8 mouse cellular contexts compared by ENCODE assay signal in the genomic region with DNA sequence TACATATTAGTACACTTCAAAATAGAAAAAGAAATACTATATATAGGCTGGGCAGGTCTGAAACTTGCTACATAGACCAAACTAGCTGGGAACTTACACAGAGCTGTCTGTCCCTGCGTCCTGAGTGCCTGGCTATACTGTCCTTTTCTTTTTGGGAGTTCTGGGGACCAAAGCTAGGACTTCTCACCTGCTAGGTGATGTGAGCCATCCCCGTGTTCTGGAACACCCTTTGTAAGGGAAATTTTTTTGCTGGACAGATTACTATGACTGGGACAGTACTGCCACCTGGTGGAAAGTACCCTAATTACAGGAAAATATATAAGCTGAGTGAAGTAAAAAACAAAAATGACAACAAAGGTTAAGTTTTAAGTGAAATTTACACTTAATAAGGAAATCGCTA. TPM values are rescaled to one million over a fixed set of nuclear protein-coding genes. Genes with fewer than 3 reads are reported as not detected.
DNase-seq lines count a peak whose midpoint lies in the region; ATAC-seq lines count a peak whose summit lies in the region.

No protein-coding gene starts in this region.

- no peak overlapping the region for H3K9ac ChIP-seq in forebrain, embryonic 11.5 days (ENCODE audit: low read length)
- H3K9ac ChIP-seq in forebrain, embryonic 15.5 days (replicated peaks): no peak overlapping the region
- no peak overlapping the region for H3K9ac ChIP-seq in midbrain, embryonic 14.5 days (replicated peaks; ENCODE audit: low read length)
- H3K9ac ChIP-seq in midbrain, embryonic 16.5 days (ENCODE audit: low read depth, low read length): no peak overlapping the region
- no peak overlapping the region for H3K9ac ChIP-seq in stomach, embryonic 16.5 days (ENCODE audit: low read length)

- H3K36me3 ChIP-seq in forebrain, embryonic 11.5 days (ENCODE audit: control insufficient read depth, insufficient read depth, low read length): no peaks in the 10 kb centered on the region
- H3K36me3 ChIP-seq in forebrain, embryonic 15.5 days: no peaks in the 10 kb centered on the region
- no peaks in the 10 kb centered on the region for H3K36me3 ChIP-seq in midbrain, embryonic 14.5 days (ENCODE audit: control insufficient read depth, insufficient read depth, low read length)
- no peaks in the 10 kb centered on the region for H3K36me3 ChIP-seq in midbrain, embryonic 16.5 days (ENCODE audit: control insufficient read depth, insufficient read depth, low read length)
- no peaks in the 10 kb centered on the region for H3K36me3 ChIP-seq in stomach, embryonic 16.5 days (ENCODE audit: control insufficient read depth, insufficient read depth, low read length)

- 31% methylated on average over 3 of the region's 3 CpGs for WGBS in forebrain, embryonic 11.5 days
- WGBS in forebrain, embryonic 15.5 days: 30% methylated on average over 3 of the region's 3 CpGs
- 32% methylated on average over 3 of the region's 3 CpGs for WGBS in midbrain, embryonic 14.5 days
- 32% methylated on average over 3 of the region's 3 CpGs for WGBS in midbrain, embryonic 16.5 days
- 41% methylated on average over 3 of the region's 3 CpGs for WGBS in stomach, embryonic 16.5 days

- 0 out of 2 replicates have a peak, but pooled peaks have one; percentile 29 for ATAC-seq in forebrain, embryonic 11.5 days (replicated peaks; ENCODE audit: low FRiP score)
- ATAC-seq in forebrain, embryonic 15.5 days (replicated peaks): no peak
- ATAC-seq in midbrain, embryonic 14.5 days (ENCODE audit: low FRiP score, low TSS enrichment): no peak
- ATAC-seq in midbrain, embryonic 16.5 days: no peak
- ATAC-seq in stomach, embryonic 16.5 days (ENCODE audit: insufficient read depth, low FRiP score): no peak
- no peak for ATAC-seq in erythroblast, adult 5-6 weeks (replicated peaks; ENCODE audit: low FRiP score, poor library complexity, severe bottlenecking)

- no peak for DNase-seq in forebrain, embryonic 11.5 days (ENCODE audit: low spot score)
- DNase-seq in midbrain, embryonic 14.5 days: peak; percentile 51
- DNase-seq in brain, adult 2 months (ENCODE audit: low read depth, low spot score): peak; percentile 47
- DNase-seq in induced T-regulatory cell, adult 2 months (ENCODE audit: low read depth): peak; percentile 77

- H3K9me3 ChIP-seq in forebrain, embryonic 11.5 days (ENCODE audit: control insufficient read depth, low read length): no peaks in the 10 kb centered on the region
- H3K9me3 ChIP-seq in forebrain, embryonic 15.5 days: no peaks in the 10 kb centered on the region
- no peaks in the 10 kb centered on the region for H3K9me3 ChIP-seq in midbrain, embryonic 14.5 days (ENCODE audit: control insufficient read depth, low read length)
- no peaks in the 10 kb centered on the region for H3K9me3 ChIP-seq in midbrain, embryonic 16.5 days (replicated peaks; ENCODE audit: control insufficient read depth, low read length, poor library complexity, severe bottlenecking)
- no peaks in the 10 kb centered on the region for H3K9me3 ChIP-seq in stomach, embryonic 16.5 days (replicated peaks; ENCODE audit: control insufficient read depth, low read length)

- H3K4me3 ChIP-seq in forebrain, embryonic 11.5 days (ENCODE audit: low read depth, low read length): no peak overlapping the region
- no peak overlapping the region for H3K4me3 ChIP-seq in forebrain, embryonic 15.5 days
- no peak overlapping the region for H3K4me3 ChIP-seq in midbrain, embryonic 14.5 days (replicated peaks; ENCODE audit: low read depth, low read length)
- no peak overlapping the region for H3K4me3 ChIP-seq in midbrain, embryonic 16.5 days (ENCODE audit: low read depth, low read length)
- H3K4me3 ChIP-seq in stomach, embryonic 16.5 days (replicated peaks; ENCODE audit: low read length): no peak overlapping the region

- H3K4me2 ChIP-seq in forebrain, embryonic 11.5 days (ENCODE audit: low read depth, low read length, severe bottlenecking): no peak overlapping the region
- no peak overlapping the region for H3K4me2 ChIP-seq in forebrain, embryonic 15.5 days (replicated peaks)
- H3K4me2 ChIP-seq in midbrain, embryonic 14.5 days (ENCODE audit: low read length): no peak overlapping the region
- no peak overlapping the region for H3K4me2 ChIP-seq in midbrain, embryonic 16.5 days (ENCODE audit: low read length)
- no peak overlapping the region for H3K4me2 ChIP-seq in stomach, embryonic 16.5 days (ENCODE audit: low read depth, low read length)

- no peak overlapping the region for H3K27ac ChIP-seq in forebrain, embryonic 11.5 days (ENCODE audit: low read depth, low read length)
- no peak overlapping the region for H3K27ac ChIP-seq in forebrain, embryonic 15.5 days (replicated peaks)
- no peak overlapping the region for H3K27ac ChIP-seq in midbrain, embryonic 14.5 days (replicated peaks; ENCODE audit: low read depth, low read length)
- no peak overlapping the region for H3K27ac ChIP-seq in midbrain, embryonic 16.5 days (ENCODE audit: low read length)
- H3K27ac ChIP-seq in stomach, embryonic 16.5 days (ENCODE audit: low read length): peak overlapping the region; percentile 78; the same call in 1 of the 2 replicates

- H3K27me3 ChIP-seq in forebrain, embryonic 11.5 days (ENCODE audit: control insufficient read depth, insufficient read depth, low read length): no peaks in the 10 kb centered on the region
- H3K27me3 ChIP-seq in forebrain, embryonic 15.5 days: no peaks in the 10 kb centered on the region
- H3K27me3 ChIP-seq in midbrain, embryonic 14.5 days (ENCODE audit: control insufficient read depth, insufficient read depth, low read length): no peaks in the 10 kb centered on the region
- H3K27me3 ChIP-seq in midbrain, embryonic 16.5 days (ENCODE audit: control insufficient read depth, insufficient read depth, low read depth, low read length): no peaks in the 10 kb centered on the region
- H3K27me3 ChIP-seq in stomach, embryonic 16.5 days (ENCODE audit: control insufficient read depth, insufficient read depth, low read length): no peaks in the 10 kb centered on the region

- H3K4me1 ChIP-seq in forebrain, embryonic 11.5 days (replicated peaks; ENCODE audit: control insufficient read depth, insufficient read depth, low read length): peaks cover 11% of the 10 kb centered on the region; the same call in 1 of the 2 replicates
- peaks cover 8% of the 10 kb centered on the region for H3K4me1 ChIP-seq in forebrain, embryonic 15.5 days
- H3K4me1 ChIP-seq in midbrain, embryonic 14.5 days (ENCODE audit: control insufficient read depth, insufficient read depth, low read length): peaks cover 10% of the 10 kb centered on the region
- 0 out of 2 replicates have a peak, but pooled peaks cover 2% of the 10 kb centered on the region for H3K4me1 ChIP-seq in midbrain, embryonic 16.5 days (ENCODE audit: control insufficient read depth, insufficient read depth, low read length)
- peaks cover 16% of the 10 kb centered on the region for H3K4me1 ChIP-seq in stomach, embryonic 16.5 days (ENCODE audit: control insufficient read depth, insufficient read depth, low read length)

RNA-seq across cellular contexts. Expression of gene Mrps33, which starts 28.2 kb away (rescaled TPM):
- polyA plus RNA-seq in forebrain, embryonic 11.5 days (2014; fragmentation: Nextera tagmentation; extraction: Ambion mirVana): 204 and 227 TPM in 2 replicates
- 225 and 230 TPM in 2 replicates for polyA plus RNA-seq in forebrain, embryonic 15.5 days (2015; fragmentation: Nextera tagmentation; extraction: Ambion mirVana)
- 192 and 205 TPM in 2 replicates for polyA plus RNA-seq in midbrain, embryonic 14.5 days (2014; fragmentation: Nextera tagmentation; extraction: Ambion mirVana)
- polyA plus RNA-seq in midbrain, embryonic 16.5 days (2015; fragmentation: Nextera tagmentation; extraction: Ambion mirVana): 156 and 164 TPM in 2 replicates
- 149 and 162 TPM in 2 replicates for polyA plus RNA-seq in stomach, embryonic 16.5 days (2015; fragmentation: Nextera tagmentation; extraction: Ambion mirVana)
- total RNA-seq in erythroblast, adult 5-6 weeks (2015; ENCODE audit: low replicate concordance): 19.4 and 30.2 TPM in 2 replicates
- total RNA-seq in erythroblast, adult 5-6 weeks (2017; ENCODE audit: low replicate concordance): 7.8 and 18.7 TPM in 2 replicates

RNA-seq across cellular contexts. Expression of gene Braf, which starts 57.4 kb away (rescaled TPM):
- polyA plus RNA-seq in forebrain, embryonic 11.5 days (2014; fragmentation: Nextera tagmentation; extraction: Ambion mirVana): 21.0 and 26.0 TPM in 2 replicates
- 21.6 and 23.7 TPM in 2 replicates for polyA plus RNA-seq in forebrain, embryonic 15.5 days (2015; fragmentation: Nextera tagmentation; extraction: Ambion mirVana)
- 22.5 and 25.9 TPM in 2 replicates for polyA plus RNA-seq in midbrain, embryonic 14.5 days (2014; fragmentation: Nextera tagmentation; extraction: Ambion mirVana)
- 25.2 and 26.7 TPM in 2 replicates for polyA plus RNA-seq in midbrain, embryonic 16.5 days (2015; fragmentation: Nextera tagmentation; extraction: Ambion mirVana)
- 15.7 and 15.8 TPM in 2 replicates for polyA plus RNA-seq in stomach, embryonic 16.5 days (2015; fragmentation: Nextera tagmentation; extraction: Ambion mirVana)
- 24.5 and 25.9 TPM in 2 replicates for total RNA-seq in erythroblast, adult 5-6 weeks (2015; ENCODE audit: low replicate concordance)
- 7.8 and 8.1 TPM in 2 replicates for total RNA-seq in erythroblast, adult 5-6 weeks (2017; ENCODE audit: low replicate concordance)
